Mouse (Mus musculus) lung, embryonic 14.5 days (tissue): ENCODE data around the gene Kbtbd13. TPM values are rescaled to one million over a fixed set of nuclear protein-coding genes. Genes with fewer than 3 reads are reported as not detected.

Experiments
- ATAC-seq: fragments of 200-750 bp; cut with Nextera tagmentation; 2 replicates; pipeline ENCODE4 v1.8.0; 2017; ENCODE audit warnings: mild to moderate bottlenecking, moderate TSS enrichment, moderate library complexity; ENCODE audit not compliant: insufficient read depth
- DNase-seq: peaks from one replicate; pipeline ENCODE4 v3.0.0-alpha.2; 2015
- H3K27ac ChIP-seq: fragments of 300-500 bp; sonication (generic); 2 replicates; pipeline ENCODE4 v1.5.1; 2014; ENCODE audit warnings: low read depth, mild to moderate bottlenecking, moderate library complexity
- H3K27me3 ChIP-seq: fragments of 300-500 bp; sonication (generic); 2 replicates; pipeline ENCODE4 v1.6.1; 2014; ENCODE audit warnings: low read length, control low read depth; ENCODE audit not compliant: insufficient read depth
- H3K36me3 ChIP-seq: fragments of 300-500 bp; sonication (generic); 2 replicates; pipeline ENCODE4 v1.6.1; 2014; ENCODE audit warnings: control low read depth; ENCODE audit not compliant: insufficient read depth
- H3K4me1 ChIP-seq: fragments of 300-500 bp; sonication (generic); 2 replicates; pipeline ENCODE4 v1.6.1; 2014; ENCODE audit warnings: antibody characterized with exemption, control low read depth; ENCODE audit not compliant: insufficient read depth
- H3K4me2 ChIP-seq: fragments of 300-500 bp; sonication (generic); 2 replicates; pipeline ENCODE4 v1.6.1; 2014; ENCODE audit warnings: mild to moderate bottlenecking
- H3K4me3 ChIP-seq: fragments of 300-500 bp; sonication (generic); 2 replicates; pipeline ENCODE4 v1.5.1; 2014; ENCODE audit warnings: low read depth, low read length
- H3K9ac ChIP-seq: fragments of 300-500 bp; sonication (generic); 2 replicates; pipeline ENCODE4 v1.6.1; 2014
- H3K9me3 ChIP-seq: fragments of 300-500 bp; sonication (generic); 2 replicates; pipeline ENCODE4 v1.6.1; 2016; ENCODE audit warnings: low read depth, low read length, control low read depth
- CTCF ChIP-seq: IDR thresholded peaks from 2 replicates; pipeline ENCODE4 v1.5.1; 2016; ENCODE audit warnings: antibody characterized with exemption, low read depth
- WGBS: fragments of 180-500 bp; shearing (Covaris S2); extraction: QIAGEN DNeasy Blood & Tissue Kit; methylation state at CpG from one replicate; pipeline ENCODE4 v1.1.7; 2014; 5-methylcytosine and 5-hydroxymethylcytosine counted together
- polyA plus RNA-seq: library from polyadenylated mRNA; unstranded; fragments of >200 nt; fragmentation: Nextera tagmentation; extraction: Ambion mirVana; gene quantifications from 2 replicates; pipeline ENCODE4 v1.2.1, GENCODE M21; 2014

Kbtbd13 gene
- polyA plus RNA-seq, 1 experiment from 2014 or later, result 4.5 TPM

- TF ChIP-seq CTCF, result peak; percentile 65
- H3K4me3 ChIP-seq, result no peak overlapping the region
- no peak overlapping the region for H3K9ac ChIP-seq
- H3K27me3 ChIP-seq, result no peaks in the 10 kb centered on the region
- no peak overlapping the region for H3K4me2 ChIP-seq
- DNase-seq (peak; percentile 87), ATAC-seq (no peak)
- H3K4me1 ChIP-seq, result no peaks in the 10 kb centered on the region
- WGBS, result 66% methylated on average over 4 of the region's 4 CpGs
- H3K9me3 ChIP-seq, result no peaks in the 10 kb centered on the region
- H3K27ac ChIP-seq, result no peak overlapping the region
- H3K36me3 ChIP-seq, result peaks cover 6% of the 10 kb centered on the region; the same call in 1 of the 2 replicates
These were observed 19.0 kb downstream of the Kbtbd13 start for GRCm38 (mm10) chr9:65372449-65372848.

GRCm38 (mm10) chr9:65371756-65372155 lies 19.7 kb downstream of the Kbtbd13 start:
- Histone ChIP-seq H3K9me3 (no peaks in the 10 kb centered on the region), H3K4me3 (no peak overlapping the region), H3K4me2 (no peak overlapping the region), H3K27ac (no peak overlapping the region), H3K36me3 (peaks cover 6% of the 10 kb centered on the region; the same call in 1 of the 2 replicates), H3K27me3 (no peaks in the 10 kb centered on the region), H3K9ac (no peak overlapping the region), H3K4me1 (no peaks in the 10 kb centered on the region)
- TF ChIP-seq CTCF, result no peak
- no peak for DNase-seq
- WGBS, result 71% methylated on average over 24 of the region's 24 CpGs
- no peak for ATAC-seq

- no peak overlapping the region for H3K27ac ChIP-seq
- no peak overlapping the region for H3K4me3 ChIP-seq
- no peaks in the 10 kb centered on the region for H3K9me3 ChIP-seq
- H3K9ac ChIP-seq, result no peak overlapping the region
- 73% methylated on average over 7 of the region's 7 CpGs for whole genome bisulfite sequencing
- no peak overlapping the region for H3K4me2 ChIP-seq
- ATAC-seq, result no peak
- H3K36me3 ChIP-seq, result peaks cover 17% of the 10 kb centered on the region
- no peaks in the 10 kb centered on the region for H3K27me3 ChIP-seq
- no peak for TF ChIP-seq CTCF
- no peaks in the 10 kb centered on the region for H3K4me1 ChIP-seq
- DNase-seq, result no peak
These were observed 25.7 kb downstream of the Kbtbd13 start for GRCm38 (mm10) chr9:65365721-65366120.

- DNase-seq, result no peak
- no peak overlapping the region for H3K27ac ChIP-seq
These were observed 27.8 kb downstream of the Kbtbd13 start for GRCm38 (mm10) chr9:65363684-65364083.

GRCm38 (mm10) chr9:65360641-65361448 lies 30.6 kb downstream of the Kbtbd13 start, which contains the start of gene Ubap1l:
TSS of gene Ubap1l (plus strand) at chr9:65361041.
- ATAC-seq (no peak), DNase-seq (peak; percentile 17)
- TF ChIP-seq CTCF, result no peak

More at GRCm38 (mm10) chr9:65363684-65364083, 27.8 kb downstream of the Kbtbd13 start:
- no peaks in the 10 kb centered on the region for H3K9me3 ChIP-seq
- H3K4me1 ChIP-seq, result no peaks in the 10 kb centered on the region
- ATAC-seq, result no peak
- H3K27me3 ChIP-seq, result no peaks in the 10 kb centered on the region
- H3K9ac ChIP-seq, result no peak overlapping the region
- 23% methylated on average over 9 of the region's 9 CpGs for WGBS
- H3K4me3 ChIP-seq, result no peak overlapping the region
- TF ChIP-seq CTCF, result no peak
- H3K4me2 ChIP-seq, result no peak overlapping the region
- H3K36me3 ChIP-seq, result peaks cover 32% of the 10 kb centered on the region

GRCm38 (mm10) chr9:65358956-65359480 lies 32.4 kb downstream of the Kbtbd13 start:
- Histone ChIP-seq H3K4me2 (no peak overlapping the region), H3K27me3 (no peaks in the 10 kb centered on the region), H3K9ac (no peak overlapping the region), H3K9me3 (no peaks in the 10 kb centered on the region), H3K27ac (no peak overlapping the region), H3K36me3 (peaks cover 76% of the 10 kb centered on the region), H3K4me3 (no peak overlapping the region), H3K4me1 (no peaks in the 10 kb centered on the region)
- ATAC-seq, result no peak
- WGBS, result 86% methylated on average over 1 of the region's 1 CpGs
- DNase-seq, result no peak
- no peak for TF ChIP-seq CTCF

More at GRCm38 (mm10) chr9:65360641-65361448, 30.6 kb downstream of the Kbtbd13 start, which contains the start of gene Ubap1l:
- no peaks in the 10 kb centered on the region for H3K9me3 ChIP-seq
- 66% methylated on average over 16 of the region's 16 CpGs for WGBS
- H3K4me3 ChIP-seq, result no peak within 1 kb of the TSS
- H3K9ac ChIP-seq, result no peak within 1 kb of the TSS
- H3K27ac ChIP-seq, result no peak within 1 kb of the TSS
- no peaks in the 10 kb centered on the region for H3K4me1 ChIP-seq
- no peaks in the 10 kb centered on the region for H3K27me3 ChIP-seq
- no peak within 1 kb of the TSS for H3K4me2 ChIP-seq
- peaks cover 60% of the 10 kb centered on the region for H3K36me3 ChIP-seq

- TF ChIP-seq CTCF, result no peak
- H3K4me1 ChIP-seq, result no peaks in the 10 kb centered on the region
- peaks cover 71% of the 10 kb centered on the region for H3K36me3 ChIP-seq
- no peak overlapping the region for H3K4me2 ChIP-seq
- no peak overlapping the region for H3K9ac ChIP-seq
- H3K27me3 ChIP-seq, result no peaks in the 10 kb centered on the region
- H3K27ac ChIP-seq, result no peak overlapping the region
- no peaks in the 10 kb centered on the region for H3K9me3 ChIP-seq
- no peak overlapping the region for H3K4me3 ChIP-seq
- DNase-seq (no peak), ATAC-seq (no peak)
- WGBS, result 94% methylated on average over 2 of the region's 2 CpGs
These were observed 34.5 kb downstream of the Kbtbd13 start for GRCm38 (mm10) chr9:65356971-65357370.
